Mouse (Mus musculus) intestine, embryonic 16.5 days (tissue): ENCODE data around the gene Copz1. TPM values are rescaled to one million over a fixed set of nuclear protein-coding genes. Genes with fewer than 3 reads are reported as not detected.
"Not testable (repeated sequence)": the region's sequence is repeated elsewhere in the genome, so short reads cannot be mapped to it uniquely, and the experiment has no call there.

Experiments used
- ATAC-seq: fragments of 200-750 bp; cut with Nextera tagmentation; 2 replicates; pipeline ENCODE4 v1.8.0; 2017; ENCODE audit warnings: moderate TSS enrichment, moderate library complexity
- H3K27ac ChIP-seq: fragments of 300-500 bp; sonication (generic); 2 replicates; pipeline ENCODE4 v1.5.1; 2014; ENCODE audit warnings: mild to moderate bottlenecking, low read length
- H3K27me3 ChIP-seq: fragments of 300-500 bp; sonication (generic); replicated peaks from 2 replicates; pipeline ENCODE4 v1.6.1; 2014; ENCODE audit warnings: low read length, control low read depth, mixed read lengths; ENCODE audit not compliant: control insufficient read depth, insufficient read depth
- H3K36me3 ChIP-seq: fragments of 300-500 bp; sonication (generic); 2 replicates; pipeline ENCODE4 v1.6.1; 2014; ENCODE audit warnings: low read length, control low read depth; ENCODE audit not compliant: control insufficient read depth, insufficient read depth
- H3K4me1 ChIP-seq: fragments of 300-500 bp; sonication (generic); 2 replicates; pipeline ENCODE4 v1.6.1; 2014; ENCODE audit warnings: low read length, control low read depth, mixed read lengths; ENCODE audit not compliant: control insufficient read depth, insufficient read depth
- H3K4me2 ChIP-seq: fragments of 300-500 bp; sonication (generic); 2 replicates; pipeline ENCODE4 v1.6.1; 2014; ENCODE audit warnings: low read depth, low read length, control low read depth
- H3K4me3 ChIP-seq: fragments of 300-500 bp; sonication (generic); 2 replicates; pipeline ENCODE4 v1.5.1; 2014; ENCODE audit warnings: mild to moderate bottlenecking, low read length
- H3K9ac ChIP-seq: fragments of 300-500 bp; sonication (generic); 2 replicates; pipeline ENCODE4 v1.6.1; 2014; ENCODE audit warnings: low read depth, low read length
- H3K9me3 ChIP-seq: fragments of 300-500 bp; sonication (generic); 2 replicates; pipeline ENCODE4 v1.6.1; 2016; ENCODE audit warnings: low read length, control low read depth; ENCODE audit not compliant: control insufficient read depth
- WGBS: fragments of 180-500 bp; shearing (Covaris S2); extraction: QIAGEN DNeasy Blood & Tissue Kit; methylation state at CpG from one replicate; pipeline ENCODE4 v1.1.7; 2014; 5-methylcytosine and 5-hydroxymethylcytosine counted together
- polyA plus RNA-seq: library from polyadenylated mRNA; unstranded; fragments of >200 nt; fragmentation: Nextera tagmentation; extraction: Ambion mirVana; gene quantifications from 2 replicates; pipeline ENCODE4 v1.2.1, GENCODE M21; 2015

The Copz1 gene
- polyA plus RNA-seq, 1 experiment from 2014 or later: 297 TPM

GRCm38 (mm10) chr15:103240160-103241028, 32.1 kb upstream of the Copz1 start, which contains the start of gene Hnrnpa1:
TSS of gene Hnrnpa1 (plus strand) at chr15:103240432.
- H3K27ac ChIP-seq: peak within 1 kb of the TSS; percentile 93
- no peaks in the 10 kb centered on the region for H3K27me3 ChIP-seq
- no peaks in the 10 kb centered on the region for H3K9me3 ChIP-seq
- under 1% methylated on average over 47 of the region's 47 CpGs for WGBS
- peak; percentile 89 for ATAC-seq
- peak within 1 kb of the TSS; percentile 74 for H3K4me3 ChIP-seq
- H3K4me2 ChIP-seq: peak within 1 kb of the TSS; percentile 73
- H3K9ac ChIP-seq: peak within 1 kb of the TSS; percentile 74
- H3K4me1 ChIP-seq: peaks cover 19% of the 10 kb centered on the region
- peaks cover 5% of the 10 kb centered on the region; the same call in 1 of the 2 replicates for H3K36me3 ChIP-seq

GRCm38 (mm10) chr15:103241071-103242018, 31.2 kb upstream of the Copz1 start:
- WGBS: 10% methylated on average over 12 of the region's 12 CpGs
- Histone ChIP-seq H3K4me2 (peak overlapping the region; percentile 73), H3K4me3 (peak overlapping the region; percentile 74), H3K9ac (peak overlapping the region; percentile 74), H3K4me1 (peaks cover 19% of the 10 kb centered on the region), H3K27ac (peak overlapping the region; percentile 87), H3K36me3 (peaks cover 10% of the 10 kb centered on the region)
- not testable (repeated sequence) for H3K9me3 ChIP-seq, H3K27me3 ChIP-seq, ATAC-seq

- Histone ChIP-seq H3K4me3 (peak overlapping the region; percentile 74), H3K4me2 (peak overlapping the region; percentile 73), H3K27me3 (no peaks in the 10 kb centered on the region), H3K4me1 (peaks cover 19% of the 10 kb centered on the region), H3K36me3 (peaks cover 15% of the 10 kb centered on the region), H3K9ac (peak overlapping the region; percentile 49; the same call in 1 of the 2 replicates), H3K9me3 (no peaks in the 10 kb centered on the region), H3K27ac (no peak overlapping the region)
- 50% methylated on average over 8 of the region's 8 CpGs for WGBS
- ATAC-seq: no peak
These were observed 29.6 kb upstream of the Copz1 start for GRCm38 (mm10) chr15:103242885-103243284.

DNA sequence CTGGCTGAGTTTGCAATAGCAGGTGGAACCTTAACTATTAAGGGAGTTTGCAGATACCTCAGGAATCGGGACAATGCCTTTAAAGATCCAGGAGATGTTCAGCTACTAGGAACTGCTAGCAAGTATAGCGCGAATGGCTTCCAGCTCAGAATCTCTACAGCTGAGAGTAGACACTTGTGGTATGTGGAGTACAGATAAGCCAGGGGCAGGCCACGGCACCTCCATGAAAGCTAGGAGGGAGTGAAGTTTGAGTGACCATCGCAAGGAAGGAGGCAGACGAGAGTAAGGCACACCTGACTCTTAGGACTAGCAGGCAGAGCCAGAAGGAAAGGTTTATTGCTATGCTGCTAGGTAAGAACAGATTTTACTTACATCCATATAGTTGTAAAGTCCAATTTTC, 26.9 kb upstream of the Copz1 start:
- Histone ChIP-seq H3K9me3 (no peaks in the 10 kb centered on the region), H3K27me3 (no peaks in the 10 kb centered on the region), H3K27ac (no peak overlapping the region), H3K9ac (no peak overlapping the region), H3K4me1 (peaks cover 19% of the 10 kb centered on the region), H3K4me2 (no peak overlapping the region), H3K4me3 (no peak overlapping the region), H3K36me3 (peaks cover 22% of the 10 kb centered on the region)
- 71% methylated on average over 6 of the region's 6 CpGs for WGBS
- ATAC-seq: no peak

DNA sequence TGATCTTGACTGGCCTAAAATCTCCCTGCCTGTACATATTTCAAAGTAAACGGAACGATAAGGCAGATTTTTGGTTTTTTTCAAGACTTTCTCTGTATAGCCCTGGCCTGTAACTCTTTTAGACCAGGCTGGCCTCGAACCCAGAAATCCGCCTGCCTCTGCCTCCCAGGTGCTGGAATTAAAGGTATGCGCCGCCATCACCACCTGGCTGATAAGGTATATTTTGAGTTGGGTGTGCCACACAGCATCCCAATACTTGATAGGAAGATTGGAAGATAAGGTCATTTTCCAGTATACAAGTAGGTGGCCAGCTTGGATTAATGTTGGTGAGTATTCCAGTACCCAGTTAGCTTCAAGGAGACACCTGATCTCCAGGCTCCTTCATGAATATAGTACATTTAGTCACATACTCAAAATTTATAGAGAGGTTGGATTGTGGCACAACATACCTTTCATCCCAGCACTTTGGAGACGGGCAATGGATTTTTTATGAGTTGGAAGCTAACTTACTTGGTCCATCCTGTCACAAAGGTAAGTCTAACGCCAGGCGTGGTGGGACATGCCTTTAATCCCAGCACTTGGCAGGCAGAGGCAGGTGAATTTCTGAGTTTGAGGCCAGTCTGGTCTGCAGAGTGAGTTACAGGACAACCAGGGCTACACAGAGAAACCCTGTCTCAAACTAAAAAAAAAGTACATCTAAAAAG, 25.3 kb upstream of the Copz1 start:
- no peaks in the 10 kb centered on the region for H3K27me3 ChIP-seq
- no peaks in the 10 kb centered on the region for H3K9me3 ChIP-seq
- 84% methylated on average over 9 of the region's 9 CpGs for WGBS
- H3K36me3 ChIP-seq: peaks cover 22% of the 10 kb centered on the region
- H3K4me3 ChIP-seq: no peak overlapping the region
- no peak overlapping the region for H3K9ac ChIP-seq
- peaks cover 17% of the 10 kb centered on the region for H3K4me1 ChIP-seq
- ATAC-seq: no peak
- no peak overlapping the region for H3K27ac ChIP-seq
- no peak overlapping the region for H3K4me2 ChIP-seq

DNA sequence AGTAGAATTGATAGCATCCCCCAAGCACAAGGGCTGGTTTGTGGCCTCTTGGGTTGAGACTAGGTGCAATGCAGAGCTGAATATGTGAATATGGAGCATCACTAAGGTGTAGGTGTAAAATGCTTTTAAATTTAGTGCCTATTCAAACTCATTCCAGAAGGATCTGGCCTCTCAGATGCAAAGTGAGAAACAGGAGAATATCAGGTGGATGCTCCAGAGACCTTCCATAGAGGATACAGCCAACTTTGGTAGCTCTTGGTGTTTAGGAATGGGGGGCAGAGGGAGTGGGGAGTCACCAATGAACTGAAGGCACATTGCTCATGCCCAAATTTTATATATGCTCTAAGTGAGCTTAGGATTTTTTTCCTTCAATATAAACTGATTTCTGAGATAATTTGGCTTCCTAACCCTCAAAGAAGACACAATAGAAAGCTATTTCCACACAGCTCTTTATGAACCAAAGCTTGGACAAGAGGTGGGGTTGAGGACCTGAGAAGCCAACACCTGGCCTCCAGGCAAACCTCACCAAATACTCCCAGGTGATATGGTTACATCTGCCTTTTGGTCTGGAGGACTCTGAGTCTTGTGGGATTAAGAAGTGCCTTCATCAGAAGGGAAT, 24.6 kb upstream of the Copz1 start:
- Histone ChIP-seq H3K4me3 (no peak overlapping the region), H3K27me3 (no peaks in the 10 kb centered on the region), H3K4me1 (peaks cover 10% of the 10 kb centered on the region), H3K27ac (no peak overlapping the region), H3K36me3 (peaks cover 20% of the 10 kb centered on the region), H3K4me2 (no peak overlapping the region), H3K9ac (no peak overlapping the region), H3K9me3 (no peaks in the 10 kb centered on the region)
- ATAC-seq: no peak

GRCm38 (mm10) chr15:103248401-103249313, 23.9 kb upstream of the Copz1 start:
- peaks cover 17% of the 10 kb centered on the region for H3K36me3 ChIP-seq
- H3K9me3 ChIP-seq: no peaks in the 10 kb centered on the region
- H3K27ac ChIP-seq: no peak overlapping the region
- H3K4me2 ChIP-seq: no peak overlapping the region
- 83% methylated on average over 28 of the region's 28 CpGs for WGBS
- no peak overlapping the region for H3K4me3 ChIP-seq
- 0 out of 2 replicates have a peak, but pooled peaks have one; percentile 10 for ATAC-seq
- no peaks in the 10 kb centered on the region for H3K27me3 ChIP-seq
- H3K4me1 ChIP-seq: peaks cover 7% of the 10 kb centered on the region; the same call in 1 of the 2 replicates
- H3K9ac ChIP-seq: no peak overlapping the region

DNA sequence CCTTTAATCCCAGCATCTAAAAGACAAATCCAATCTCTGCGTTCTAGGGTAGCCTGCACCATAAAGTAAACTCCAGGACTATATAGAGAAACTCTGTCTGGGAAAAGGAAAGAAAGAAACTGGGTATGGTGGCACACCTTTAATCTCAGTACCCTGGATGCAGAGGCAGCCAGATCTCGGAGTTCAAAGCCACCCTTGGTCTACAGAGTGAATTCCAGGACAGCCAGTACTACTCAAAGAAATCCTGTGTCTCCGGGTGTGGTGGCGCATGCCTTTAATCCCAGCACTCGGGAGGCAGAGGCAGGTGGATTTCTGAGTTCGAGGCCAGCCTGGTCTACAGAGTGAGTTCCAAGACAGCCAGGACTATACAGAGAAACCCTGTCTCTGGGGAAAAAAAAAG, 23.0 kb upstream of the Copz1 start:
- WGBS: 91% methylated on average over 6 of the region's 6 CpGs
- H3K4me2 ChIP-seq, H3K9ac ChIP-seq, H3K4me3 ChIP-seq, H3K27ac ChIP-seq, ATAC-seq, H3K4me1 ChIP-seq, H3K27me3 ChIP-seq, H3K9me3 ChIP-seq: not testable (repeated sequence)
- H3K36me3 ChIP-seq: peaks cover 17% of the 10 kb centered on the region
